Mouse (Mus musculus) liver, postnatal 0 days (tissue): ENCODE measurements around the gene Zg16.

ENCODE experiments used
- CTCF ChIP-seq: sonication (generic); IDR thresholded peaks from 2 replicates; pipeline ENCODE4 v1.5.1; 2016; ENCODE audit warnings: antibody characterized with exemption, low read depth
- EP300 ChIP-seq: IDR thresholded peaks from 2 replicates; pipeline ENCODE4 v1.6.1; 2016; ENCODE audit warnings: antibody characterized with exemption, low read depth, mild to moderate bottlenecking

DNA sequence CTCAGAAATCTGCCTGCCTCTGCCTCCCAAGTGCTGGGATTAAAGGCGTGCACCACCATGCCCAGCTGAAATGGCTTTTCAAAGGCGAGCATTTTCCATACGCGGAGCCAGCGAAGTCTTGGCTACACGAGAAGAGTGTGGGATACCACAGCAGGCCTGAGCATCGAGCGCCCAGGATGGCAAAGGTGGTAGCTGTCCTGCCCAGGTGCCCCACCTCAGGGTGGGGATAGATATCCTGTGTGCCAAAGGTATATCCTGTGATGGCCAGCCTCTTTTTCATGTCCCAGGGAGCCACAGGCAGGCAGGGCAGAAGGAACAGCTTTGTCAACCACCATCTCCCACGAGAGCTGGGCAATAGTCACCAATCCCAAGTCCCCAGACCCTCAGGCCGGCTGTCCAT is 74.3 kb downstream of the Zg16 start:
- TF ChIP-seq CTCF (no peak), EP300 (no peak)
